Mouse (Mus musculus) right cerebral cortex, postnatal 25 days (tissue): Measurements from ENCODE around the gene Narf.

Experiments
- DNase-seq: peaks from one replicate; pipeline ENCODE4 v3.0.0; 2022

Narf gene

GRCm38 (mm10) chr11:121237345-121238128 is 484 bp downstream of the Narf start:
- no peak for DNase-seq

DNA sequence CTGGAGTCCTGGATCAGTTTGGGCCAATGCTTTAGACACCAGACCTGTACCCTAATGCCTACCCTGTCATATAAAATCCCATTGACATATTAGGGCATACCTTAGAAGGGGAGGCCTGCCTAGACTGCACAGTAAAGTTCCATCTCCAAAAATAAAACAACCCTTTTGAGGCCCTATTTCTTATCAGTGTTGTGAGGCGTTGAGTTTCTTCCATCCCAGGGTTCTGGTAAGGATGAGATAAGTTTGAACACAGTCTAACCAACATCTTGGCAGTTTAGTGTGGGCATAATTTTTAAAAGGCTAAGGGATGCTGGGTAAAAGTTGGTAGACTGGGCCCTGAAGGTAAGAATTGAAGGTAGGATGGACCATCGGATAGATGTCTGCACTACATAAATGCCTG is 2.6 kb downstream of the Narf start:
- DNase-seq, result no peak

GRCm38 (mm10) chr11:121250196-121250595 is 13.1 kb downstream of the Narf start:
- DNase-seq, result no peak

GRCm38 (mm10) chr11:121259160-121260100 is 22.4 kb downstream of the Narf start, which contains the start of gene Foxk2:
Gene Foxk2 (plus strand): TSS chr11:121259990.
- DNase-seq, result peak; percentile 94

GRCm38 (mm10) chr11:121260211-121260906 is 23.3 kb downstream of the Narf start:
- DNase-seq, result peak; percentile 24

DNA sequence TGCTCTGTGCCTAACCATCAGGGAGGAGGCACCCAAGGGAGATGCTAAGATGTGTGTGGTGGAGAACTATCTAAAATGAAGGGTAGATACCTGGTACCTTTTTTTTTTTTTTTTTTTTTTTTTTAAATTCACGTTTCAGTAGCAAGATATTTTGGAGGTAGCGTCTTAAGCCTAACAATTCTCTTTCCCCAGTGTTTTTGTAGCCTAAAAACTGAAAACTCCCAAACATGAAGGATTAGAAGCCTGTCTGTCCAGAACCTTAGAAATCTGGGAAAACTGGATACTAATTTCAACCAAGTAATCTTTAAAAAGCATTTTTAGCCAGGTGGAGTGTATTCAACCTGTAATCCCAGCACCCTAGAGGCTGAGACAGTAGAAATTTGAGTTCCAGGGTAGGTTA is 24.0 kb downstream of the Narf start:
- DNase-seq, result no peak

DNA sequence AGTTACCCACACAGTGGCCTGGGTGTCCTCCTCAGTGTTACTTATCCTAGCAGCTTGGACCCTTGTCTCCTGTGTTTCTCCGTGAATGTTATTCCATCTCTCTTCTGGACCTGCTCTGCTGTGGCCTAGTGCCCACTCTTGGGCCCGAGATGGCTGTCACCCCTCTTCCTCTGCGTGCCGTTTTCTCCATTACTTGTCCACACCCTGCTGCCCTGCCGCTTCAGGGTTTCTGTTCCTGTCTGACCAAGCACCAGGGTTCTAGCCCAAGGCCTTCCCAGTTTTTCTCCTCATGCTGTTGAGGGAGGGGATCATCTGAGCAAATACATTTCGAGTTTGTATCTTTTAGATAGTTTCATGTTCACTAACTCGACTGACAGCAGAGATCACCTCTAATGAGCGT is 40.5 kb downstream of the Narf start:
- DNase-seq, result no peak

DNA sequence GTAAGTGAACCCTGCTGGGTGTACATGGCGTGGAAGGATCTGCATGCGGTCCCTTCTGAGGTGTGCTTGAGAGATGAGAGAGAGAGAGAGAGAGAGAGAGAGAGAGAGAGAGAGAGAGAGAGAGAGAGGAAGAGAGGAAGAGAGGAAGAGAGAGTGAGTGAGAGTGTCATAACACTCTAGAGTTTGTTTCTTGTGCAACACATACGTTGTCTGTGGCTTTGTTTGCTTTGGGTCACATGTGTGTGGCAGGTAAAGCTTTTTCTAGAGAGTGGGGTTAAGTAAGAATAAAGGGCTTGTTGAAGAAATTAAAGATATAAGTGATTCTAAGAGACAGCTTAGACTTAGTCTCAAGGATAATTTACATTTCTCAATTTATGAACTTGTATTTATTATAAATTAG is 41.0 kb downstream of the Narf start:
- no peak for DNase-seq

GRCm38 (mm10) chr11:121282911-121283310 is 45.9 kb downstream of the Narf start:
- no peak for DNase-seq

DNA sequence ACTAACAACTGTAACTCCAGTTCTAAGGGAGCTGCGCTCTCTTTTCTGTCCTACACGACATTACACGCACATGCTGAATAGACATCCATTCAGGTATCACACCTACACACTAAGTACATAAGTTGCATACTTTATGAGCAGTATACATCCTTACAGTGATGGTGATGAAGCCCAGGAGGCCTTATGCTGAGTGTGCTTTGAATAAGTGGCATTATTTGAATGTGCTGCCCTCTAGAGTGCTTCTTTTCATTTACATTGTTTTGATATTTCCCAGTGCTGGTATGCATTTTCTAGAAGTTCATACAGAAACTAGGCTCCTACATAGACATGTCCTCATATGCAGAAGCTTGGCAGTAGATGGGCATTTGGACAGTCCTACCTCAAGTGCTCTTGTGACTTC is 52.8 kb downstream of the Narf start:
- DNase-seq, result no peak

DNA sequence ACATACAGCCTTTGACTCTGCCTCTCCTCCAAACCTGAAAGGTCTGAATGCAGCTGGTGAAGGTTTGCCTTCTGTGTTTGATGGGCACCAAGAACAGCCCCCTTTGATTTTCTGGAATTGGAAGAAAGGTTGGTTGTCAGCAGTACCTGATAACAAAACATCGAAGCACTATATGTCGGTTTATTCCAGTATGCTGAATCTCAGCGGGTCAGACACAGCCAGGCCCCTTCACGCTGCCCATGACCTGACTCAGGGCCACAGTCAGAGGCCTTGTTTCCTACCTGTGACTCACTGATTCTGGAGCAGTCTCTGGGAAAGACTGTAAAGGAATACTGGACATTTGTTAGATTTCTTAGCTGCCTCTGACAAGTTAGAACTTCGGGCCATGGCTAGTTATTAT is 57.7 kb downstream of the Narf start:
- no peak for DNase-seq

DNA sequence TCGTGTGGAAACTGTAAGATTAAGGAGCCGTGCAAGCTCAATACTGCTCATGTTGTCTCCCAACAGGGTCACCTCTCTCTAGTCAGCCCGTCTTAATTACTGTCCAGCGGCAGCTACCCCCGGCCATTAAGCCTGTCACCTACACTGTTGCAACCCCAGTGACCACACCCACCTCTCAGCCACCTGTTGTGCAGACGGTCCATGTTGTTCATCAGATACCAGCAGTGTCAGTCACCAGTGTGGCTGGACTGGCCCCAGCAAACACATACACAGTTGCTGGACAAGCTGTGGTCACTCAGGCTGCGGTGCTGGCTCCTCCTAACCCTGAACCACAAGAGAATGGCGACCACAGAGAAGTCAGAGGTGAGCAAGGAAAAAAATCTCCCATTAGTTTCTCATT is 61.4 kb downstream of the Narf start:
- no peak for DNase-seq

- DNase-seq, result no peak
Observed at GRCm38 (mm10) chr11:121300265-121300664, 63.2 kb downstream of the Narf start.

- DNase-seq, result peak; percentile 59
Observed at GRCm38 (mm10) chr11:121305371-121305770, 68.3 kb downstream of the Narf start.
